Mouse (Mus musculus) MN1 (cell line): ENCODE measurements around the gene Ccnq.

Experiments
- DNase-seq: peaks from one replicate; pipeline ENCODE4 v3.0.0-alpha.2; 2016; ENCODE audit warnings: low spot score

Ccnq gene

DNA sequence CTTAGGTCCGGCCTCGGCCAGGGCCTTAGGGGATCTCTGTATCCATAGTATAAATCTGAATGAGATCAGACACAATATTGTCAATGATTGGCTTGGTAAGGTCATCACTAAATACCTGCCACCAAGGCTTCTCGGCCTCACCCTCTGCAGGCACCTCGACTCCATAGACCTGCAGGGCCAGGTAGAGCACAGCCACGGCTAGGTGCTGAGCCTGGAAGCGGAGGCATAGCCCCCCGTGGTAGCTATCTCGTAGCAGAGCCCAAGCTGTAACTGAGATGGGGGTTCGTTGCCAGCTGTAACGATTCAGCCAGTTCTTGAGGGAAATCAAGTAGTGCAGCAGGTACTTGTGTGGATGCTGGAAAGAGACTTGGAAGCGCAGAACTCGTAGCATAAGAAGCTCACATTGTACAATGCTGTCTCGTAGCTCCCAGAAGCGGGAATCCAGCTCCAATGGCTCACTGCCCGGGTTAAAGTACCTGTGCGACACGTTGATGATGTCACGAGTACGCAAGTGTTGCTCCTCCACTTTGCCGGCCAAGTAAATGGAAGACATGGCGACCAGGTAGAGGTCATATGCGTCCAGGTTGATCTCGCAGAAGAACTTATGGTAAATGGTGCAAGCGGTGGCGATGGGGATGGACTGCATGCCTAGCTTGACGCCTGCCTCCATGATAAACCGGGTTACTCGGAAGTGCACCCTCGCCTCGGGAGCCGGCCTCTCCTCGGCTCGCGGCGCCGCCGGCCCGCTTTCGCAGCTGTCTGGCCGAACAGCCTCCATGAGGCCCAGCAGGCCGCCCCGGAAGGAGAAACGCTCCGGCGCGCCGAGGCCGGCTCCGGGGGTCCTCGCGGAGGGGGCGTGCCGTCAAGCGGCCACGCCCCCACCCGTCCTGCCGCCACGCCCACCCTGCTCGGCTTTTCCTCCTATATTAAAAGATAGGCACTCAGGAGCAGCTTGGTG is at the start of gene Ccnq:
Gene Ccnq, minus strand, starts transcription at position 845 of the 958 bp plus-strand sequence.
- peak; percentile 73 for DNase-seq

DNA sequence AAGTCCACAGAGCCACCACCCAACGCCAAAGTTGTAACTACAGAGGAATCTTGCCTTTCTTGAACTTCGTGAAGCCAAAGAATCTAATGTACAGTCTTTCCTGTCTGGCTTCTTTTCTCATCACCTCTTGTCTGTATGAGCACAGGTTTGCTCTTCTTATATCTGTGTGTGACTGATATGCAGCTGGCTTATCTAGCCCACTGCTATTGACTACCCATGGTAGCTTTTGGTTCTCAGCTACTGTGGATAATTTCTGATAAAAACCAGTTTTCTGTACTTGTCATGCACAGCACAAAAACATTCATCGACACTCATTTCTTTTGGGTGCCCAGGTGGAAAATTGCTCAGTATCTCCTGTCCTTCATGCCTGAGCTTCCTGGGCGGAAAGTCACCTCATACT is 49.6 kb upstream of the Ccnq start:
- DNase-seq, result no peak

DNA sequence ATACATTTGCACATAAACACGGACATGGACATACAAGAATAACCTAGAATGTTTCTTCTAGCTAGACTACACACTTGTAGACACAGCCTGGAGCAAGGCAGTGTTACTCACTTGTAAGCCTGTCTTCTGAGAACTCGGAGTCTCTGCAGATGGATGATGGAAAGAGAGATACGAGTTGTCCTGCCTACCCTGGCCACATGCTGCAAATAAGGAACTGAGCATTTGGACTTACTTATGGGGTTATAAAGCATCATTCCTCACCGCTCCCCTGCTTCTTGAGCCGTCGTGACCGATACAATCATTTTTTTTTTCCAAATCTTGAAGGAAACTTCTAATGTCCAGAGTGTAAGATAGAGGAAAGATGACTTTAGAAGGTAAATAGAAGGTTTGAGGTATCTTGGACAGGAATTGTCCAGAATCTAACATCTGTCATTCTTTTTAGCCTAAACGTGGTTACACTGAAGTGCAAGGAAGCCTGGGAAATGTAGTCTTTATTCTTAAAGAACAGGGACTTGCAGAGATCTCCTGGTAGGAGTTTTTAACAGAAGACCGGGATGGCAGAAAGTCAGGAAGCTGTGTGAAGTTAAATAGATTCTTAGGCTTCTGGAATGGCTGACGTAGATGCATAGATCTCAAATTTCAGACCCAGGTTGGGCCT is 44.7 kb upstream of the Ccnq start:
- DNase-seq, result no peak

DNA sequence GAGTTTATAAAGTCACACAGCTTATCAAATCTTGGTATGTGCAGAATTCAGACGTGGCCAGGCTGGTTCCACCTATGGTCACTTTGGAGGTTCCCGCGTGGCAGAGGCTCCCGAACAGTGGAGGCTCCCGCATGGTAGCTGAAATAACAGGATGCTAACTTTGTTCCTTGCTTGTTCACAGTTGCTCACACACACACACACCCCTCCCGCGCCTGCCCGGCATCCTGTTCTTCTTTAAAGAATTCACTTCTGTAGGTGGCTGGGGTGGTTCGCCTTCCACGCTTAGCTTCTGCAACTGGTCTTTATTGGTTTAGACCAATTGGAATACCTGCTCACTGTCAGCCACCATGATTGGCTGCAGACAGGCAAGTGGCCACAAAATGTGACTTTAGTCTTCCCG is 41.6 kb upstream of the Ccnq start:
- DNase-seq, result no peak

DNA sequence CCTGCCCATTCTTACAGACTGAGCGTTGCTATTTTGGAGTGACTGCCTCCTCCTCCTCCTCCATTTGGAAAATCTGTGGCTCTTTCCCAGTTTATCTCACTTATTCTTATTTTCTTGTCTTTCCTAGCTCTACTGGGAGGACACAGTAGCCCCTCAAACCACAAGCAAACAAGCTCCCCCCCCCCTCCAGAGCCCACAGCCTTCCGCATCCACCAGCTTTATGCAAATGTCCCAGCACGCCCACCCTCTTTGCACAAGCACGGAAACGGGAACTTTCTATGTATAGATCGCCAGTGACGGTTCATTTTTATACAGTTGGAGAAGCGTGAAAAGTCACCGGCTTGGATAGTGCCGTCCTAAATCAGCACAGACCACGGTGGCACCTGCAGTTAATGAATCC is 40.9 kb upstream of the Ccnq start:
- no peak for DNase-seq

DNA sequence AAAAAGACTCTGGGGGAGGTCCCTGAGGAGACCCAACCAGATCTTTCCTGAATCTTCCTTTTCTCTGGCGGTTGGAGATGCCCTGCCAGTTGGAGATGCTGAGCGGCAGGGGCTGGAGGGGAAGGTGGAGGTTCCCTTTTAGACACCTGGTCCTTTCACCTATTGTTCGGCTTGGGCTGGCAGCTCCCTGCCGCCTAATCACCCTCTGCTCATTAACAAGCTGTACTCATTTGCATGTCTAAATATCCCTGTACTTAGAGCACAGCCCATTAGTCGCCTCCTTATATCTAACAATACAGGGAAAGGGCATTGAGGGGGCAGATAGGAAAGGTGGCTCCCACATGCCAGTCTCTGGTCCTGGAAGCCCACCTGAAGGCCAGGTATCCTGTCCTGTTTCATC is 40.5 kb upstream of the Ccnq start:
- DNase-seq, result no peak

DNA sequence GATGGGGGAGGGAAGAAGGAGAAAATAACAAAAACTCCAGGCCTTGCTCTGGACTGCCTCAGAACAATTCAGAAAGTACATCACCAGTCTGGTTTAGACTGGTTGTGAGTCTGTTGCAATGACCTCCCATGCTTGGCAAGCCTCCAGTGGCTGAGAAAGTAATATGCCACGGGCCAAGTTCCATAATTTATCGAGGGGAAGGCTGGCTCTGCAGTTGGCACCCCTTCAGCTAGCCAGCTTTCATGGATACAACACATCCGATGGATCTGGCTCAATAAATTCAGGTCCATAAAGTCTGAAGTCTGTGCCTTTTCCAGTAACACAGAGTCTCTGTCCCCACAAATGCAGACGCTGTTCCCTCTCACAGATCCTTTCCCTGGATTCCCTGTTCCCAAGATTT is 40.1 kb upstream of the Ccnq start:
- peak; percentile 86 for DNase-seq

DNA sequence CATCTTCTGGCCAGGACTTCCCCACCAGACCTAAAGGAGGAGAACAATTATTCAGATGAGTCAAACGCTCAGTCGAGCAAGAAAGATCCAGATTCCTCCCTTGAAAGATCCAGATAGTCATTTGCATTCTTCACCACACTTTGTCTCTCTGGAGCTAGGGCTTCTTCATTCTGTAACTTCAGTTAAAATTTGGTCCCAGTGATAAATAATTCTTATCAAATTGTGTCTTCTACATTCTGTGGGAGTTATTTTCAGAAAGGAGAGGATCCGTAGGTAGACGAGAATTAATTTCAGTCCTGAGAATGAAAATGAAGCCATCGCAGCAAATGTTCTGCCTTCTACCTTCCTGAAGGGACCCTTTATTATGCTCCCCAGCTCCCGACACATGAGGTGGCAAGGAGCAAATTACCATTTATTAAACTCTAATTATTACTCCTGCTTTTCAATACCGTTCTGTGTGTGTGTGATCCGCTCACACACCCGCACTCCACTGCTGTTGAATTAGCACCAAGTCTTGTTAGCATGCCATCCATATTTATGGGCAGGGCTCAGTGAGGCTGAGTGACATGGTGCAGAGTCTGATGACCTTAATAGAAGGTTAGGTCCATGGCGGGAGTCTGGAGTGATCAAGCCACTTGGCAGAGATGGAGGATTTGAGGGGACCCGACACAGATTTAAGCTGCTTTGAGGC is 38.0 kb upstream of the Ccnq start:
- DNase-seq, result no peak

DNA sequence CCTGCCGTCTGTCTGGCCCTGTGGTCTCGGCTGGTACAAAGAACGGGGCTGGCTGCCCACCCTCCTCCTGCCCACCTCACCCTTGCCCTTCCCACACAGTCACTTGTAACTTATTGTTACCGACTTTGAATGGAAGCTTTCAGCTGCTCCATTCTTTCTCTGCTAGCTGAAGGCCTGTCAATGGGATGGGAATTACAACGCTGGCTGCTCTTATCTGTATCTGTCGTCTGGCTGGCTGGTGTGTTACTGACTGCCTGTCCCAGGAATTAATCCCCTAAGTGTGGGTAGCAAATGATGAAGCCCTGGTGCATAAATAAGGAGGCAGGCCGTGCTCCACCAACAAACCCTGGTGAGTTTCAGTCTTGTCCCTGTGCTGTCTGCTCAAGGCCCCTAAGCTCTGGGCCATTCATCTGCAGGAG is 34.5 kb upstream of the Ccnq start:
- DNase-seq, result peak; percentile 25

DNA sequence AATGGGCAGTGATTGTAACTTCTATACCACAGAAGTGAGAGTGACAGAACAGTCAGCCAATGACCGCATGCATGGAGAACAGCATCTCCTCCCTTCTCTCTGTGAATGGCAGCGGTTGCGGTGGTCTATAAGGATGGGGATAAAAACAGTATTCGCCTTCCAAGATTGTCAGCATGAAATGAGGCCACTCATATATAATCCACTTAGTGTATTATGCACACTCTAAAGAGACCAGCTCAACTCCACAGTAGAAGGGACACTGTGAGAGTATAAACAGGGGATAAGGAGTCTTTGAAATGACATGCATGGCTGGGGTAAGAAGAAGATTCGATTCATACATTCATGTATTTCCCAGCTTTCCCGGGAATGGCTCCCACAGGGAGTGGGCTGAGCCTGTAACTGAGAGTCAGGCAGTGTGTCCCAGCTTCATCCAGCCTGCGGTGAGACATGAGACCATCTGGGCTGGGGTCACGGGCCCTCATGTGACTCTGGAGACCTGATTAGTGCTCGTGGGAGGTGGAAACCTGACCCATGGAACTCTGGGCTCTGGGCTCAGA is 31.3 kb upstream of the Ccnq start:
- DNase-seq, result no peak

DNA sequence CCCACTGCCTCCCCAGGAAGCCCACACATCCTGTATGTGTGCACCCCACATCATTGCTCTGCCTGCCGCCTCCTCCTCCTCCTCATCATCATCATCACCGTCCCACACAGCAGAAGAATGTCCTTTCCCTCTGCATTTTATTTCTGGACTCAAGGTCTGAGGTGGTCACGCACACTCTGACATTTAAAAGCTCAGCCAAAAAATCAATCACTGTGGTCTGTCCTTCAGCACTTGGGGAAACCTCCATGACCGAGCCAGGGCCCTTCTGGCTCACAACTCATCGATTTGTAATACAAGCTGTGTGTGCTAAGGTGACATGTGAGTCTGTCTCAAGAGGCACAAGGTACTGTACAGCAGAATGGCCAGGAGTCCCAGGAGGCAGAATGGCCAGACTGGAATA is 30.8 kb upstream of the Ccnq start:
- DNase-seq, result no peak

DNA sequence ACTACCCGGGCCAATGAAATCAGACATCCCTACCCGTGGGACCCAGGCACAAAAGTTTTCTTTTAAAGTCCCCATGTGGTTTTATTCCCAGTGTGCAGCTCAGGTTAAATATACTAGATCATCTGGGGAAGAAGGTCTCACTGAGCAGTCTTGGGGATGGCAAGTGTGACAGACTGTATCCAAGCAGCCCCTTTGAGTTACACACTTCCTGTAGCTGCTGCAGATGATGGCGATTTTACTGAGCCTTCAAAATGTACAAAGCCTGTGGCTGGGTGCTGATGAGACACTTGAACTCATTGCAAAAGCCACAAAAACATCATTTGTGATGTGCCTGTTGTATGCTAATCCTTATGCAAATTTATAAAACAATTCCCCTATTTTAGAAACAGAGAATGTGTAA is 29.0 kb upstream of the Ccnq start:
- DNase-seq, result no peak

DNA sequence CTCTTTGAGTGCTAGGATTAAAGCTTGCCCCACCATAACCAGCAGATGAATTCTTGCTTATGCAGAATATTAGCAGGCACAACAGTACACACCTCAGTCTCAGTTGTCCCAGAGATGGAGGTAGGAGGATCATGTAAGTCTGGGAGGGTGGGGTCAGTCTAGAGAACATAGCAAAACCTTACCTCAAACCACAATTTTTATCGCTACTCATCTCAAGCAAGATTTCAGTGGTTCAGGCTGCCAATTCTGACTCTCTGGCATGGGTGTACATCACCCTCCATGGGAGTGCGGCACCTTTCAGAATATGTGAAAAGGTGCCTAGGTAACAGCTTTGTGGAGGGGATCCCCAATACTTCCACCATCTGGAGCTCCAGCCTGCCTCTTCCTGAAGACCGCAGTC is 28.5 kb upstream of the Ccnq start:
- DNase-seq, result no peak

DNA sequence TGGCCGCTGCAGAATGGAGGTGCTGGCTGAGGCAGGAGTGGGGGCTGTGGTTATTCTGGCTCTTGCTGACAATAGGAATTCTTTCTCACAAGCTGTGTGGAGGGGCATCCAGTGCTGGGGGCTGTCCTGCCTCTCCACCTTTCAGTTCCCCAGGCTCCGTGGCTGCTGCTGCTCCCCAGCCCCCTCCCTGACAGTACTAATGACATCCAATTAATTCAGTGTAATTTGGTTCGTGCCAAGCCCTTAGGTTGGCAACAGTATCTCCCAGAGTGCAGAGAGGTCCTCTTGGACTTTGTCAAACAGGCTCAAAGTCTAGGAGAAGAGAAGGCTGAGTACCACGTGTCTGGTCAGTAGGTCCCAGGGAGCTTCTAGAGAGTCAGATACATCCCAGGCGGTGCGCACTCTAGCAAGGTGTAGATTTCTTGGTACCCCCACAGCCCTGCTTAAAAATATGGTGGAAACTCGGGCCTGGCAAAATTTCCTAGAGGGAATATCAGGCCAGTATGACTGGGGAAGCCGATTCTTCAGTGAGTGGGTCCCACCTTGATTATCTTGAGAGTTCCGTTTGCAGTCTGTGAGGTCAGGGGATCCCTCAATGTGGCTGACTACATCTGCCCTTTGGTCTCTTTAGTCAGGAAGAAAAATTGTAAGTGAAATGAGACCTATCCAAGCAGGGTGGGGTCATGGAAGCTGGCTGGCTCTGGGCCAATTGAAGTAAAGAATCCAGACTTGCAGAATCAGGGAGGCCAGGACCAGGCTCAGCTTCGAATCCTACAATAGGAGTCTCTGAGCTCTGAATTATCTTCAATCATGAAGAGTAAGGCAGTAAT is 26.5 kb upstream of the Ccnq start:
- no peak for DNase-seq

DNA sequence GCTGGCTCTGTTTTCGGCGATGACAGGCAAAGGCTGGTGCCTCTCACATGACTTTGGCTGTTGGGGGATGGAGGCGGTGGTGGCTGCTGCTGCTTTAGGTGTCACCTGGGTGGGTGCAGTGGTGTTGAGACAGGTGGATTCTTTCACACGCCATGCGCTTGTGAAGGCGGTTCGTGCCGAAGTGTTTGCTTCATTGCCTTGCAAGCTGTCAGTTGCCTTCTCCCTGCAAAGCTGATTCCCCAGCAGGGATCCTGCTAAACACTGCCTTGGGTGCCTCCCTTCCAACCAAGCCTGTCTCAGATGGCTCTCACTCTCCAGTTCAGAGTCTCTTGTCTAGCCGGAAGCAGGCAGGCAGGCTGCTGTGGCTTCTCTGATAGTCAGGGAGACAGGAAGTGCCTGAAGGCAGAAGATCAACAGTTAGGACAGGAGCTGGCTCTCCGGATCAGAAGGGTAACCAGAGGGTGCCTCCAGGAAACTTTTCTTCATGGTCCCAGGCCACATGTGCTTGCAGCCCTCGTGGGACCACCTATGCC is 20.3 kb upstream of the Ccnq start:
- DNase-seq, result no peak

DNA sequence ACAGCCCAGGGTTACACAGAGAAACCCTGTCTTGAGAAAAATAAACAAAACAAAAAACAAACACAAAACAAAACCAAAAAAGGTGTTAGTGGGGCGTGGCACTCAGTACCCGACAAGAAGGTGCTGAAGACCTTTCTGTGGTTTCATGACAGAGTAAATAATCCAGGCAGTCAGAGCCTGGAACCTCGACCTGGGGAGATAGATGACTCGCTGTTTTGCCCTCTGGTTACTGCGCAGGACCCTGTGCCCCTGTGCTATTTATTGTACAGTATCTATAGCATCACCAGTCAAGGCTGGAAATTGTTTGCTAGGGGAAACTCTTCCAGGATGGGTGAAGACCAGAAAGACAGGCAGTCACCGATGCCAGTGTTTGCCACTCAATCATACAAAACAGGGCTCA is 18.9 kb upstream of the Ccnq start:
- DNase-seq, result no peak

DNA sequence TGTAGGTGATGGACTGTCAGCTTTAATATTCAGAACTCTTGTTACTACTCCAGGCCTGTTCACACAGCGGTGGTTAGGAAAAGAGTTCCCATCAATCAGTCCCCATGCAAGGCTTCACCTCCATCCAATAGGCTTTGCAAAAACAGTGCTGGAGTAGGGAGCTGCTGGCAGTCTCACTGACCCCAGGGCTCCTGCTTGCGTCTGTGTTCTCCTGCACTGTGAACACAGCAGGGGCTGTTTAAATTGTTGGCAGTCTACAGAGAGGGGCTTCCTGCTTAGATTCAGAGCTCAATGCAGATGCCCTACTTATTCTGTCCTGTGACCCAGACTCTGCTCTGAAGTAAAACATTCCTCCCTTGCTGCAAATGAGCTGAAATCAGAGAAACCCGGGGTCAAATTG is 17.2 kb upstream of the Ccnq start:
- no peak for DNase-seq

DNA sequence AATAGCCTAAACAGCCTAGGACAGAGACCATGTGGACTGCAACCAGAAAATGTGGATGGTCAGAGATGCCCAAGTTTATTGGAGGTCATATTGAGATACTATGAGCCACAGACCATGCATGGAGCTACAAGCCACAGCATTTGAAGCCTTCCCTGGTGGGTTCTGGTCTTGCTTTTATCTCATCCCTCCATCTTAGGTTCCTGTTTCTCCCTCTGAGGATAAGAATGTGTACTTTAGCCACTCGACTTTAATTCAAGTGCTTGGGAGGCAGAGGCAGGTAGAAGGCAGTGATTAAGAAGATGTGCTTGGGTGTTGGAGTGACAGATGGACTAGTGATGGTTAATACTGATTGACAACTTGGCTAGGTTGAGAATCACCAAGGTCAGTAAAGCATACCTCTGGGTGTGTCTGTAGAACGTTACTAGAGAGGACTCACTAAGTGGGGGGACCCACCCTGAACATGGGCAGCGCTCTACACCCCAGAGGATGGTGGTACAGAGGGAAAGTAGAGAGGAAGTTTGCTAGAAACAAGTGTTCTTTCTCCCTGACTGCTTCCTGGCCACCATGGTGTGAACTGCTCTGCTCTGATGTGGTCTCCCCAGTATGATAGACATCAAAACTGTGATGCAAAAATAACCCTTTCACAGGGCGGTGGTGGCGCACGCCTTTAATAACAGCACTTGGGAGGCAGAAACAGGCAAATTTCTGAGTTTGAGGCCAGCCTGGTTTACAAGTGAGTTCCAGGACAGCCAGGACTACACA is 14.7 kb upstream of the Ccnq start:
- DNase-seq, result no peak

DNA sequence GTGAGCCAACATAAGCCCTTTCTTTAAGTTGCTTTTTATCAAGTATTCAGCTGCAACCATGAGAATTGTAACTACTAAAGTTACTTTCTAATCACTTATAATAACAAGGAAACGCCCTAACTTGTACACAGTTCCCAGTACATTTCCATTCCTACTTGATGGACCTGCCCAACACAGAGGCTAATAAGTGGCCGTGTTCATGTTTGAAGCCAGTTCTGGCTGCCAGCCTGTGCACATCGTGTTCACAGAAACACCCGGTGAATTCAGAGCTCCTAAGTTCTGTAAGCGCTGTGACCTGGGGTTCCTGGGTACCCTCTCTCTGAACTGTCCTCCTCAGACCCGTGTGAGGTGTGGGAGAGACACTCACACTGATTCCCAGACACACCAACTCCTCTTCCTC is 13.3 kb upstream of the Ccnq start:
- DNase-seq, result no peak

DNA sequence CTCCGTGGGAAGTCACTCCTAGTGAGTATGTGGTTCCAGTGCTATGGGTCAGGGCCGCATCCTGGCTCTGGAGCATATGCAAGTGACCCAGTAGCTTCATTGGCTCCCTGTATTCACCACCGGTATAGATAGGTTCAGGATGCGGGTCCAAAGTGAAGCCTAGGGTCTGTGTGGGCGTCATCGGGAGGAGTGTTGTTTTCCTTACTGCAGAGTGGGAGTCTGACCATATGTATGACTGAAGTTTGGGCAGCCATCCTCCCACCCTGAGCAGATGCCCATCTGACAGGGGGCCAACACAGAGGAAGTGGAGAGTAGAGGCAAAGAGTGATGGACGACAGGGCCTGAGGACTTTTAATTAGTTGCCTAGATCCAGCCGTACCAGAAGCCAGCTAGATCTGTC is 12.8 kb upstream of the Ccnq start:
- no peak for DNase-seq

DNA sequence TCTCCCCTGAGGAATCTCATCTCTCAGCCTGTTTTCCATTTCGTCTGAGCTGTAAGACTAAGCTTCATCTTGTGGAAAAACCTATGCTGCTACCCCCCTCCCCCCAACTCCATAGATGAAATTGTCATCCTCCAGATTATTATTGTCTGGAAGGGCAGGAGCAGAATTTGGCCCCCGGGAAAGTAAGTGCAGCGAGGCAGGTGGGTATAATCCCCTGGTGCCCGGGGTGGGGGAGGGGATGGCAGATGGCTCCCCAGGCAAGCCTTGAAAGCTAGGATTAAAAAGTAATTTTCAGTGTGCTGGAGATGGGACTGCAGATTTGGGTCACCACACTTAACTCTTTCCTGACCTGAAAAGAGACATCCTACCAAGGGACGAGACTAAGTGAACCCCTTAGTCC is 10.7 kb upstream of the Ccnq start:
- DNase-seq, result no peak
